Mouse (Mus musculus): ENCODE measurements around the gene Spast. TPM values are rescaled to one million over a fixed set of nuclear protein-coding genes. Genes with fewer than 3 reads are reported as not detected.
"Not testable (repeated sequence)": the region's sequence is repeated elsewhere in the genome, so short reads cannot be mapped to it uniquely, and the experiment has no call there.

Gene Spast
- 14.9 and 15.8 TPM in 2 replicates for polyA plus RNA-seq (2015; fragmentation: Nextera tagmentation; extraction: Ambion mirVana)

- DNase-seq (ENCODE audit: low spot score) = peak; percentile 48
Observed at GRCm38 (mm10) chr17:74338937-74339804, at the start of gene Spast. Gene Spast (plus strand): TSS chr17:74338987.

GRCm38 (mm10) chr17:74290198-74290597 lies 48.6 kb upstream of the Spast start:
- no peak for DNase-seq (ENCODE audit: low spot score)

GRCm38 (mm10) chr17:74290869-74291268 lies 47.9 kb upstream of the Spast start:
- DNase-seq (ENCODE audit: low spot score) = no peak

GRCm38 (mm10) chr17:74291640-74292361 lies 47.0 kb upstream of the Spast start:
- DNase-seq (ENCODE audit: low spot score) = no peak

GRCm38 (mm10) chr17:74293687-74294425 lies 44.9 kb upstream of the Spast start:
- peak; percentile 57 for DNase-seq (ENCODE audit: low spot score)

GRCm38 (mm10) chr17:74294426-74295025 lies 44.3 kb upstream of the Spast start:
- DNase-seq (ENCODE audit: low spot score) = peak; percentile 67

GRCm38 (mm10) chr17:74295026-74295970 lies 43.5 kb upstream of the Spast start, which contains the start of gene Memo1:
Gene Memo1 (minus strand): TSS chr17:74295521.
- peak; percentile 89 for DNase-seq (ENCODE audit: low spot score)

- DNase-seq (ENCODE audit: low spot score) = peak; percentile 23
Observed at GRCm38 (mm10) chr17:74296076-74296823, 42.5 kb upstream of the Spast start.

GRCm38 (mm10) chr17:74296991-74297390 lies 41.8 kb upstream of the Spast start:
- not testable (repeated sequence) for DNase-seq (ENCODE audit: low spot score)

GRCm38 (mm10) chr17:74300089-74300488 lies 38.7 kb upstream of the Spast start:
- DNase-seq (ENCODE audit: low spot score) = no peak

GRCm38 (mm10) chr17:74304060-74304459 lies 34.7 kb upstream of the Spast start:
- DNase-seq (ENCODE audit: low spot score) = no peak

- no peak for DNase-seq (ENCODE audit: low spot score)
Observed at GRCm38 (mm10) chr17:74305616-74306015, 33.2 kb upstream of the Spast start.

- DNase-seq (ENCODE audit: low spot score) = no peak
Observed at GRCm38 (mm10) chr17:74306021-74306420, 32.8 kb upstream of the Spast start.

GRCm38 (mm10) chr17:74315445-74316308 lies 23.1 kb upstream of the Spast start:
- no peak for DNase-seq (ENCODE audit: low spot score)

- peak; percentile 93 for DNase-seq (ENCODE audit: low spot score)
Observed at GRCm38 (mm10) chr17:74316309-74316863, 22.4 kb upstream of the Spast start.

- DNase-seq (ENCODE audit: low spot score) = no peak
Observed at GRCm38 (mm10) chr17:74318721-74319120, 20.1 kb upstream of the Spast start.

- DNase-seq (ENCODE audit: low spot score) = peak; percentile 25
Observed at GRCm38 (mm10) chr17:74322400-74323054, 16.3 kb upstream of the Spast start.
